Mouse (Mus musculus) olfactory bulb, adult 2 months (tissue): ENCODE data around the gene Spocd1.

ENCODE experiments used
- CTCF ChIP-seq: fragments of 200-500 bp; IDR thresholded peaks from 2 replicates; pipeline ENCODE4 v1.5.1; 2012; ENCODE audit warnings: low read depth, mild to moderate bottlenecking, low read length, moderate library complexity; ENCODE audit not compliant: insufficient read depth
- POLR2A ChIP-seq: fragments of 200-500 bp; IDR thresholded peaks from 2 replicates; pipeline ENCODE4 v1.6.1; 2012; ENCODE audit warnings: mild to moderate bottlenecking, low read depth, low read length, moderate library complexity; ENCODE audit not compliant: insufficient read depth

- TF ChIP-seq CTCF (no peak), POLR2A (no peak)
Measured at GRCm38 (mm10) chr4:130006533-130006932, 77.5 kb downstream of the Spocd1 start.
